Mouse (Mus musculus) left cerebral cortex, postnatal 25 days (tissue): Measurements from ENCODE around the gene Sept8. TPM values are rescaled to one million over a fixed set of nuclear protein-coding genes. Genes with fewer than 3 reads are reported as not detected.

Source experiments
- DNase-seq, 2 experiments: peaks; one replicate each; pipeline ENCODE4 v3.0.0; 2022; ENCODE audit warnings: low spot score in 2 of 2, mixed read lengths in 1 of 2
- intact Hi-C: fragments of 180-260 bp; cut with DNase I; formaldehyde crosslinking; loops from one replicate; pipeline ENCODE4 v1.15.1; 2025
- total RNA-seq, 2 experiments: library from RNA; stranded (reverse); gene quantifications; 2 replicates each; pipeline ENCODE4 v1.2.3; 2021

The Sept8 gene
- total RNA-seq: 100 to 1,000 TPM; 299 to 327 TPM

DNA sequence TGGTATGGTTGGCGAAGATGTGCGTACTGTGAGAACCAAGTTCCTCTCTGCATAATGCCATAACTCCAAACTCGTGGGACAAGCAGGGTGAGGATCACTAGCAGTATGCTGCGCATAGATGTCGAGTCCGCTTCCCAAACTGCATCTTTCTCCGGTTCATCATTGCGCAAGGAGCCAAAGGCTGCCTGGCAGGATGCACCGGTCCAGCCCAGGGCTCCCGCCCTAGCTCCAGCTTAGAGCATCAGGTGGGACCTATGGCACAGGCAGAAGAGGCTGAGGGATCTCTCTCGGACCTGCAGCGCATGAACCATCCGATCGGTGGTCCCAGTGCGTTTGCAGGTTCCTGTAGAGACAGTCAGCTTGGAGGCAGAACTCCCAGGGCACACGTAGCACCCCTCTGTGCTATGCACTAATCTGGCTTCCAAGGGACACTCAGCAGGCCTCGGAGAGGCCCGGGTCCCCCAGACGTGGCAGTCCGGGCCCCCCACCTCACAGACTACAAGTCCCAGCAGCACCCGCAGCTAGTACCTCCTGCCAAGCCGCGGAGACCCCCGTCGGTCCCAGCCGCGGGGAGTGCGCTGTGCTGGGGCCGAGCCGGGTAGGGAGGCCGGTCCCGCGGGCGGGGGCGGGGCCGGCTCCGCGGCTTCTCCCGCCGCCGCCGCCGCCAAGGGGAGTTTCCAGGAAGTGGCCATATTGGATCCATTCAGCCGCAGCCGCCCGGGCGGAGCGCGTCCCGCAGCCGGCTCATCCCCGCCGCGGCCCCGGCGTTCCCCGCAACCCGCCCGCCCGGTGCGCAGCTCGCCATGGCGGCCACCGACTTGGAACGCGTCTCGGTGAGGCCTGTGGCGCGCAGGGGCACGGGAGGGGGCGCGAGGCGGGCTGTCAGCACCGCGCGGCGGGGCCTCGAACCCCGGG is at the start of gene Sept8:
TSS of gene Sept8 (plus strand) at position 51 of the 915 bp plus-strand sequence.
- intact Hi-C loops: loop anchor here (2.0 kb wide), 3 partner anchors 17 to 49 kb away; partner anchors contain the start of gene Gm9837
- peak; percentile 68 to 74 for DNase-seq

DNA sequence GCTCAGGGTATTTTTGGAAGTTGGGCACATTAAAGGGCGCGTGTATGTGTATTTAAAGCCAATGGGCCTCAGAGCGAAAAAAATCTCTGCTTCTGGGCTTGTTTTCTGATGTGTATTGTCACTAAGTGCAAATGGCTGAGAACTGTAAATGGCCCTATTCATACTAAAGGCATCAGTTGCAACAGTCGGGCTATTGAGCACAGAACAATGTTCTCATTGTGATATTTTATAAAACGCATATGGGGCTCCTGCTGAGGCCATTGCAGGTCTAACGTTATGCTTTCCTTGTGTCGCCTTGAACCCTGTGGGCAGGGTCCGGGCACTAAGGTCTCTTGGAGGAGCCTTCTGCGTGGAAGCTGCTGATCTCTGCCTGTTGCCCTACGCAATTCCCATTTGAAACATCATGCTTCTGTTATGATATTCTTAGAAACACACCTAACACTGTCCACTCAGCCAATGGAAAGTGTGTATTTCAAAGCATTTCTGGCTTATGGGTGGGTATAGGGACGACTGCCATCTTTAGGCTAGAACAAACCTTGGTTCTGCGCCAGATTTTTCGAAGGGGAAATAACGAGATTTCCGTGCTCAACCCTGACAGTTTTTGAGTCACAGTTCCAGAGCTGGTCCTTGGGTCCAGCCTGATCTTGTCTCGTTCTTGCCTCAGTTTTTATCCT is 49.6 kb upstream of the Sept8 start:
- no peak for DNase-seq
- intact Hi-C loops: loop anchor here (10.0 kb wide), 1 partner anchor 385 kb away; the partner anchor contains the start of gene Gm12216

DNA sequence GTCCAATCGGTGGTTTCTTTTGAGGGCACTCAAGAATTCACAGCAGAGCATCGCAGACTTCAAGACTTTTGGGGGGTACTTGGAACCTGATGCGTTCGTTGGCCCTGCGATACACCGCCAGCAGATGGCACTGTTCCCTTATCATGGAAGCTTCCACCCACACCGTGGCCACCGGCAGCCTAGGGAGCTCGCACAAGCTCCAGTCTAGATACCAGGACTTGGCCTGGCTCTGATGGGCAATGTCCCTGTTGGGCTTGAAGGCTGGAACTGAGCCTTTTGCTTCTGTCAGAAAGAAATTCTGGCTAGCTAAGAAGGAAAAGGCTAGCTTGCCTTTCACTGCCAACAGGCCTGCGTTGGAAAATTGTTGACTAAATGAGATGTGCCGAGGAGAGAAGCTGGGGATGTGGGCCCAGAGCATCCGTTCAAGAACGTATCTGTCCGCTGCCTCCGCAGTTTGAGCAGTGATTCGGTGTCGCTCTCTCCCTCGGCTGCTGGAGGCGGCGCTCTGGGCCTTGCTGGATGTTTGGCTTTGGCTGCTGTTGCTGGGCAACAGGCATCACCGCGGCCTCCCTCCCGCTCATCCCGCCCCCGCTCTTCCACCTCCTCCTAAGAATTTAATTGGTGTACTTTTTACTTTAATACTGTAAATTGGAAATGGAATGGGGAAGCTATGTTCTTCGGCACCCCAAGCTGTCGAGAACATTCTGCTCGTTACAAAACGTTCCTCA is 48.9 kb upstream of the Sept8 start, which contains the start of gene Gm9837:
TSS of gene Gm9837 (minus strand) at position 512 of the 728 bp plus-strand sequence.
- peak; percentile 95 to 96 for DNase-seq
- intact Hi-C loops: loop anchor here (1.0 to 10.0 kb wide), 6 partner anchors 32 to 385 kb away; partner anchors contain the start of gene Gm12216

DNA sequence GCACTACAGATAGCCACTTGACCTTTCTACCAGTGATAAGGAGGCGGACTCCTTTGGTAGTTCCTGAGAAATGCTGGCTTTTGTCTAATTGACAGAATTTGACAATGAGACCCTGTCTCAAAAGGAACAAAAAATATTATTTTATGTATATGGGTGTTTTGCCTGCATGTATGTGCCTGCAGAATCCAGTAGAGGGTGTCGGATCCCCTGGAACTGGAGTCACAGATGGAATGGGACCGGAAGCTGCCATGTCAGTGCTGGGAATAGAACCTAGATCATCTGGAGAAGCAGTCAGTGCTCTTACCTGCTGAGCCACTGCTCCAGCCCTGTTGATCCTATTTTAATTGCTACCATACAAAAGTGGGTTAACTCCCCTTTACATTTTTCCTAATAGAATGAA is 46.3 kb upstream of the Sept8 start:
- no peak for DNase-seq
- intact Hi-C loops: loop anchor here (5.0 kb wide), 2 partner anchors 110 to 155 kb away; no protein-coding TSS in a partner anchor

DNA sequence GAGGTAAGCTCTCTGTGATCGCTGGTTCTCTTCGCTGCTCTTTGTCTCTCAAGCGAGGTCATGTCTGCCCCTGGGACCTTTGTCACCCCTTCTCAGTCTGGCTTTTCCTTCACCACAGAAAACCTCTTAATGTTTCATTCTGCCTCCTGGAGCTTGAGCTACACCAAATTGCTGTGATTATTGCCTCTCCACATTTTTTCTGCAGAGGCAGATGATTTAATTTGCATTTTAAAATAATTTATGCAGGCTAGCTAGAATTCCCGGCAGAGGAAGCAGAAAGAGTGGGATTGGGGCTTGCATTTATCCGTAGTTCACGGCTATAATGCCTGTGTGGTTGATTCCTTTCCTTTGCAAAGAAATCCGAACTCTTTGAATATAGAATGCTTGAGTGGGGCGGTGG is 43.4 kb upstream of the Sept8 start:
- intact Hi-C loops: loop anchor here (5.0 kb wide), 1 partner anchor 92 kb away; the partner anchor contains the start of gene Kif3a
- DNase-seq: peak in 1 of 2 experiments; percentile 68

DNA sequence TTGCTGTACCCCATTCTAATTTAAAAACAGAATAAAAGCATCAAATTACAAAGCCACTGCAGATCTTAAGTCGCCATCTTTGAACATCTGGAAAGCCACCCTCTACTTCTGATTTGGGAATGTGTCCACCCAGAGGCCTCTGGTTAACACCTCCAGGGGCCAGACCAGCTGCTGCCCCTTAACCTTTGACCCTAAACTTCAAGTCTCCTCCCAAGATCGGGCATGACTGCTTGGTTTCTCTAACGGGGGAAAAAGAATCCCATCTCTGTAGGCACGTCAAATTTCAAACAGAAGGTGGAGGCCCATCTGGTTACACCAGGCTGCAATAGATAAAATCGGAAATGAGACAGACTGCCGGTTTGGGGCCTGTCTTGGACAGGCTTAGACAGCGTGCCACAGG is 41.2 kb upstream of the Sept8 start:
- DNase-seq: no peak
- intact Hi-C loops: loop anchor here (2.0 to 5.0 kb wide), 2 partner anchors 43 to 89 kb away; partner anchors contain the start of gene Kif3a

DNA sequence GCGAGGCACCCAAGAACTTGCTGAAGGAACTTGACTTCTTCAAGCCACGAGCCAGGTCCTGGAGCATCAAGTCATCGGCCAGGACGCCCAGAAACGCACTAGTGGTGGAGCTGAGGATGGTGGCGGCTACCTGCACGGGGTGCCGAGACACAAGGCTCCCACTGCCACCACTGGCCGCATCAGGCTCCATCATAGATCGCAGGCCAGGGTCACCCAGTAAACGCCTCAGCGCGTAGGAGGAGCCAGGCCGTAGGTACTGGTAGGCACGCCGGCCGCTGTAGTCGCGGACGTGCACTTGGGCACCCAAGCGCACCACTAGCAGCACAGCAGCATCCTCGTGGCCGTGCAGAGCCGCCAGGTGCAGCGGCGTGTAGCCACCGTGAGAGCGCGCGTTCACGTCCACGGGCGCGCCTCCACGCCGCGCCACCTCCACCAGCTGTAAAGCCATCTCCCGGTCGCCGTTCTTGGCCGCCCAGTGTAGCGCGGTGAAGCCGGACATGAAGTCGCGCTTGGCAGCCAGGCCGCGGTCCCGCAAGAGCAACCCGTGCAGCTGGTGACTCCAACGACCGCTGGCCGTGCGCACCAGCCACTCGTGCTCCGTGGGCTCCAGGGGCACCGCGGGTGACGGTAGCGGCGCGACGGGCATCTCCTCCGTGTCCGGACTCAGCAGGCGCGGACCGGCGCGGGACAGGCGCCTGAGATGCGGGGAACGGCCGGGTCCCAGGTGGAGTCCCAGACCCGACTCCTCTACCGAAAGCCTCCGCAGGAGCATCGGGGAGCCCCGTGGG is 40.5 kb upstream of the Sept8 start:
- DNase-seq: peak; percentile 49 to 57
- intact Hi-C loops: loop anchor here (2.0 to 5.0 kb wide), 2 partner anchors 42 to 89 kb away; partner anchors contain the start of gene Kif3a

DNA sequence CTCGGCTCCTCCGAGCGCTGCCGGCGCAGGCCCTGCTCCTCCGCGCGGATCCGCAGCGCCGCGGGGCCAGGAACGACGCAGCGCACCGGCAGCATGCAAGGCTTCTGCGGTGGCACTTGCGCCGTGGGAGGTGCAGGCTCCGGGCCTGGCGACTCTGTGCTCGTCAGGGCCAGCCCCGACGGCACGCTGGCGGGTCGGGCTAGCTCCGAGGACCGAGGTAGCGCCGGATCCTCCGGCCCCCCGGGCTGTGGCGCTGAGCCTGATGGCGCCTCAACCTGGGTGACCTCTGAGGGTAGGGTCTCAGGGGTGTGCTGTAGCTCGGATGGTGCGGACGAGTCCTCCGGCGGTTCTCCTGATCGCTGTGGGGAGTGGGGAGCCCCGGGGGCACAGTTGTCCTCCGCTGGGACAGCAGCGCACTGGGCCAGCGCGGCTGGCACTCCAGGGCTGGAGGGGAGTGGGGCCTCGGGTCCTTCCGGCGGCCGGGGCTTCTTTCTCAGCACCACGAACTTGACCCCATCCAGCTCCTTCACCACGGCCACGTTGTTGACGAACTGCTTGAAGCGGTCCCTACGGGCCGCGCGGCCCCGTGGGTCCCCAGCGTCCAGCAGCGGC is 39.8 kb upstream of the Sept8 start:
- intact Hi-C loops: loop anchor here (2.0 to 5.0 kb wide), 2 partner anchors 42 to 88 kb away; partner anchors contain the start of gene Kif3a
- DNase-seq: no peak

DNA sequence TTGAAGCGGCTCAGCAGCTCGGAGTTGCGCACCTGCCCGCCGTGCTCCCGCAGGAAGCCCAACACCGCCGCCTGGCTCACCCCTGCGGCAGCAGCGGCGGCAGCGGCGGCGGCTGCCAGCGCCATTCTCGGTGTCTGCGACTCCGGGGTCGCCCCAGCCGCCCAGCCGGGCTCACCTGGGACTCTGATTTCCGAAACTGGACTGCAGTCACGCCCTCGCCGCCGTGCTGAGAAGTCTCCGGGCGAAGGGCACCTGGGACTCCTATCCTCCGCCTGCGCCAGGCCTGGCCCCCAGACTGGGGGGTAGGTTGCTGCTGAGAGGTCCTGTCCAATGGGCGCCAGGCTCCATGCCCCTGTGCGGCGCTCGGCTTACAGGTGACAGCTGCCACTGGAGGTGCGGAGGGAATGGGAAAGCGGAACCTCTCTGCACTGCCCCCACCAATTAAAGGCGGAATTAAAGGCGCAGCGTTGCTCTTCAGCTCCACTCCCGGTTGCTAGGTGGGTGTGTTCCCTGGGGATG is 39.2 kb upstream of the Sept8 start, which contains the start of the genes Gm9945 and Sowaha:
TSS of gene Gm9945 (plus strand) at position 384 of the 519 bp plus-strand sequence.
TSS of gene Sowaha (minus strand) at position 492 of the 519 bp plus-strand sequence.
- peak; percentile 76 to 81 for DNase-seq
- intact Hi-C loops: loop anchor here (2.0 to 5.0 kb wide), 2 partner anchors 41 to 87 kb away; partner anchors contain the start of gene Kif3a

DNA sequence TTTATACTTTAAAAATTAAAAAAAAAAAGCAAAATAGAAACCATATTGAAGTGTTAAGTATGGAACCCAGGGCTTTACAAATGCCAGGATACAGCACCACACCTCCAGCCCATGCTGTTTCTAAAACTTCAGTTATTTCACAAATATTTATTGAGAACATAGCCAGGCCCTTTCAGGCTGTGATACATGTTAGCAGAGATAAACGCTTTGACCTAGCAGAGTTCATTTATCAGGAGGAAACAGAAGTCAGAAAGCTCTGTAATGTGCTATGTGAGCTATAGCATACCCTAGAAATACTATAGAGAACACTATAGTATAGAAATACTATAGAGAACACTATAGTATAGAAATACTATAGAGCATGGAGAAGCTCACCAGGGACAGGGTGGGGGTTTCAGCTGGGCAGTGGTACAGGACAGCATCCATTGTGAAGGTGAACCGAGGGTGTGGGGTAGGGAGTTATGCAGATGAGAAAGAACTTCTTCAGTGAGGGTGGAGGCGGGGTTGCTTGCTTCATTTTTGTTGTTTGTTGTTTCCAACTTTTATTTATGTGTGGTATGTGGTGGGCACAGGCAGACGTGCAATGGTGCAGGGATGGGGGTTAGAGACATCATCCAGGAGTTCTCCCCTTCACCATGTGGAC is 37.8 kb upstream of the Sept8 start:
- DNase-seq: no peak
- intact Hi-C loops: no loop called here

DNA sequence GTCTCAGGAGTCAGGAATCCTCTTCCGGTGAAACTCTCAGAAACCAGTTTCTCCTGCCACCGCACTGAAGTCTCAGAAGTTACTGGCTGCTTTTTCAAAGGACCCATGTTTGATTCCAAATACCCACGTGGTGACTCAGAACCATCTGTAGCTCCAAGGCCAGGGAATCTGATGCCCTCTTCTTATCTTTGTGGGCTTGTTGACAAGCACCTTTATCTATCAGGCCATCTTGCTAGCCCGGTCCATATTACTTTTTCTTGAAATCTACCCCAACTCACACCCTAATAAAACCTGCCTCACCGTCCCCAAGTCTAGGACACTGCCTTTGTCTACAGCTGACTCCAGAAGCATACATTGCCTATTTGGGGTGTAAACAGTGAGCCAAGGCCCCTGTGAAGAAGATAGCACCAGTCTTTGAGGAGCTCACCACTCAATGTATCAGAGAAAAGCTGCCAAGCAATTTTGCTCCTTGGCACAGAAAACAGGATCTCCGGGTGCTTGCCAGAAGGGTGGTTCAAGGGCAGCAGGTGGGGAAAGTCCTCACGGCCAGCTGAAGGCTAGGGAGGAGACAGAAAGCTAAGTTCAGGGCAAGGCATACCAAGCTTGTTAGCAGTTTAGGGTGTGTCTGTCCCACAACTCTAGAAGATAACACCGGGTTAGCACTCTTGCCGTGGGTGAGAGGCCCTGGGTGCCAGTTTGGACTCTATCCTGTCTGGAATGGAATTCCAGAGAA is 35.7 kb upstream of the Sept8 start:
- intact Hi-C loops: no loop called here
- no peak for DNase-seq

DNA sequence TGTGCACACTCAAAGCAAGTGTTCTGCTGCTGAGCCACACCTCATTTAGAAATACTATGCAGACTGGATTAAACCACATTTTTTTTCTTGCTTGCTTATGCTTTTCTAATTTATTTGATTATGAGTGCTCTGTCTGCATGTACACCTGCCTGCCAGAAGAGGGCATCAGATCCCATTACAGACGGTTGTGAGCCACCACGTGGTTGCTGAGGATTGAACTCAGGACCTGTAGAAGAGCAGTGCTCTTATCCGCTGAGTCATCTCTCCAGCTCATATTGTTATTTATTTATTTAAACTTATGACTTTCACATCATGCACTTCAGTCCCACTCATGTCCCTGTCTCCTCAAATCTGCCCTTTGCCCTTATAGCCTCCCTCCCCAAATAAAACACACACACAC is 33.3 kb upstream of the Sept8 start:
- intact Hi-C loops: no loop called here
- no peak for DNase-seq

DNA sequence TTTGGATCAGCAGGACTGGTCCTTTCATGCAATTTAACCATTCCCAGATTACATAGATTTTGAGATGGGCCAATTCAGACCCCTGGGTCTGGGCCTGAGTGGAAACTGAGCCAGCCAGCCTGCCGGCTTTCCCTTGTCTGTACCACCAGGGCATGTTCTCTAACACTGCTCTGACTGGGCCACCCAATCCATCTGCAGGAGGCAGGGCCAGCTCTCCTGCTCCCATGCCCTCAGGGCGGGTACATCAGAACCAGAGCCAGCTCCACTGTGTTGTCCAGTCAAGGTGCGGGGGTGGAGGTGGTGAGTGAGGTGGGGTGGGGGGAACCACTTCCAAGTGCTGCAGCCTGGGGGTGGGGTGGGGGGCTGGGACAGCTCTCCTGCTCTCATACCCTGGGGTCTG is 32.7 kb upstream of the Sept8 start:
- DNase-seq: no peak
- intact Hi-C loops: no loop called here

DNA sequence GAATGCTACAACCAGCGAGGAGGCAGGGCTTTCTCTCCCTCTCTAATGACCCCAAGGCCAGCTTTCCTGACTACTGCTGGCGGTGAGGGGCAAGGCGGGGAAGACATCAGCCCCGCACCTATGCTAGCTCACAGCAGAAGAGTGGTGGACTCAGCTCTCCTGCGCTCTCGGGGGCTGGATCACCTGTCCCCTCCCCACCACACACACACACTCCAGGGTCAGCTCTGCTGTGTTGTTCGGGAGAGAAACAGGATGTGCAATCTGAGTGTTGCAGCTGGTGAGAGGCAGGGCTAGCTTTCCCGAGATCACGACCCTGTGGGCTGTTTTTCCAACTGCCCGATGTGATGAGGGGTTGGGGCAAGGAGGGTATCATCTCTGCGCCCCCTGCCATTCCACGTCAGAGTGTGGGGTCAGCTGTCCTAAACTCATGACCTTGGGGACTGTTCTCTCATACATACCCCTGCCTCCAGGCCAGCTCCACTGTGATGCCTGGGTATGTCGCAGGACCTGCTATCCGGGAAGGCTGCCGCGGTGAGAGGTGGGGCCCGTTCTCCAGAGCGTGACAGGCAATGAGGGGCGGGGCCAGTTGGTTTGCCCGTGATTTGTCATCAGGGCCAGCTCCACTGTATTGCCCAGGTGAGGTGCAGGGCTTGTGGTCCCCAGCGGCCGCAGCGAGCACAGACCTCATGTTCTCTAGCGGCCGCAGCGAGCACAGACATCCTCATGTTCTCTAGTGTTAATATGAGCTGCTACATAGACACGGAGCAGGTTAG is 32.0 kb upstream of the Sept8 start:
- intact Hi-C loops: no loop called here
- DNase-seq: peak in 1 of 2 experiments; percentile 54

DNA sequence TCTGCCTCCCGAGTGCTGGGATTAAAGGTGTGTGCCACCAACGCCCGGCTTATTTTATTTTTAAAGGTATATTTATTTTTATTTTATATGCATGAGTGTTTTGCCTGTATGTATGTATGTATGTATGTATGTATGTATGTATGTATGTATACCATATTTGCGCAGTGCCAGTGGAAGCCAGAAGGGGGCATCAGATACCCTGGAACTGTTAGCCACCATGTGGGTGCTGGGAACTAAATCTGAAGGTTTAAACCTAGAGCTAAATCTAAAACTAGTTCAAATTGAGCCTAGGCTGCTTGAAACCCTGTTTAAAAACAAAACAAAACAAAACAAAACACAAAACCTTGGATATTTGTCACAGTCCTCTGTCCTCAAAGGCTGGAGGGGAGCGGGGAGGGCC is 30.1 kb upstream of the Sept8 start:
- intact Hi-C loops: no loop called here
- no peak for DNase-seq

DNA sequence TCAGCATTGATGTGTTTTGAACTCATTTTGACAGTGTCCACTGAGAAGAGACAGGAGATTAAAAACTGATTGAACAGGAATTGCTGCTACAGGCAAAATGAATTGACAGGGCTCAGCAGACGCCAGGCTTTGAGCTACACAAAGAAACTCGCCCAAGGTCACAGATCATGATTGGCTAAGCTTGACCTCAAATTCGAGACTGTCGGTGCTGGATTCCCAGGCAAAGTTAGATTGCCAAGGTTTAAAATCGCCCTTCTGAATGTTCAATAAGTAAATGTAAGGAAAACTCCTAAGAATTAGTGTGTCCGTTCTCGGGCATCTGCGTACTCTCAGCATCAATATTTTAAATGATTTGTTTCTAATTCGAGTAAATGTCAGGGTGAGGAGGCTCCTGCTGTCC is 29.6 kb upstream of the Sept8 start:
- intact Hi-C loops: no loop called here
- DNase-seq: no peak
